In the genomic region with DNA sequence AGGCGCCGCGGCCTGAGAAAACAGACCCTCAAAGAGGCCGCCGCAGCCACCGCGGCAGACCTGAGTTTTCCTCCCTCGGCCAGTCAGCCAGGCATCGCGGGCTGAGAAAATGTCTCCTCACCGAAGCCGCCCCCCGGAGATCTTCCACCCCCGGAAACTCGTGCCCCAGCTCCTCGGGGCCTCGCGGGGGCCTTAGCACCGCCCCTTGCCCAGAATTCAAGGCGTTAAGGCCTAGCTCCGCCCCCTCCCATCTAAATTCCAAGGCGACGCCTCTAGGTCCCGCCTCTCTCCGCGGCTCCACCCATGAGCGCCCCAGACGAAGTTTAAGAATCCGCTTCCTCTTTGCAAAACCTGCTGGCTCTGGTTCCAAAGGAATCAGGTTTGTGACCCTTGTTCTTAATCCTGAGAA, we compare ENCODE assay signal across 1 mouse cellular context.
A peak's percentile ranks its signal among the peaks of the same experiment; 100 is the strongest.
TF ChIP-seq lines count a peak whose summit lies in the region.

A gene (minus strand): TSS at position 195 of the 409 bp plus-strand sequence.

TF ChIP-seq in CH12.LX, 34 proteins besides CTCF, POLR2A, EP300 and RAD21 (continued from another document):
- TF ChIP-seq USF1 (IDR thresholded peaks at IDR 0.05; ENCODE audit: low read depth, low read length): peak; percentile 13; the same call in 1 of the 2 replicates
- no peak for TF ChIP-seq GABPA (IDR thresholded peaks at IDR 0.05; ENCODE audit: insufficient replicate concordance, low read depth, low read length)
- TF ChIP-seq RCOR1 (conservative IDR thresholded peaks at IDR 0.05; ENCODE audit: low read depth, low read length): no peak
- TF ChIP-seq TCF12 (IDR thresholded peaks at IDR 0.05; ENCODE audit: low read depth, low read length): no peak
- TF ChIP-seq MAX (IDR thresholded peaks at IDR 0.05; ENCODE audit: low read length): no peak
- peak; percentile 71; the same call in 1 of the 2 replicates for TF ChIP-seq NELFE (IDR thresholded peaks at IDR 0.05; ENCODE audit: low read depth, low read length)
- TF ChIP-seq KAT2A (IDR thresholded peaks at IDR 0.05; ENCODE audit: insufficient replicate concordance, low read length): no peak
- no peak for TF ChIP-seq ZNF384 (IDR thresholded peaks at IDR 0.05; ENCODE audit: low read depth, low read length)
- TF ChIP-seq BHLHE40 (IDR thresholded peaks at IDR 0.05; ENCODE audit: low read depth, low read length): peak; percentile 33; the same call in 1 of the 2 replicates
- TF ChIP-seq MYC (IDR thresholded peaks at IDR 0.05; ENCODE audit: low read depth, low read length): no peak
- no peak for TF ChIP-seq ETS1 (conservative IDR thresholded peaks at IDR 0.05; ENCODE audit: low read depth, low read length)
